Mouse (Mus musculus) cerebellum, adult 2 months (tissue): ENCODE measurements around the gene Gm10837. TPM values are rescaled to one million over a fixed set of nuclear protein-coding genes. Genes with fewer than 3 reads are reported as not detected.

Experiments used
- DNase-seq, 2 experiments: peaks; one replicate each; pipeline ENCODE4 v3.0.0; 2021
- H3K27ac ChIP-seq: fragments of 200-500 bp; 2 replicates; pipeline ENCODE4 v1.5.1; 2012; ENCODE audit warnings: low read length, control low read depth, inconsistent platforms; ENCODE audit not compliant: insufficient read depth
- H3K27me3 ChIP-seq: fragments of 200-500 bp; 2 replicates; pipeline ENCODE4 v1.6.1; 2012; ENCODE audit warnings: inconsistent platforms, mild to moderate bottlenecking, low read length, moderate library complexity; ENCODE audit not compliant: control insufficient read depth, insufficient read depth
- H3K4me1 ChIP-seq: fragments of 200-500 bp; 2 replicates; pipeline ENCODE4 v1.6.1; 2011; ENCODE audit warnings: low read length; ENCODE audit not compliant: control insufficient read depth, insufficient read depth
- H3K4me3 ChIP-seq: fragments of 200-500 bp; replicated peaks from 2 replicates; pipeline ENCODE3; 2011; ENCODE audit warnings: mild to moderate bottlenecking, low read depth, low read length, control low read depth; ENCODE audit not compliant: insufficient read depth
- CTCF ChIP-seq: fragments of 200-500 bp; IDR thresholded peaks from 2 replicates; pipeline ENCODE4 v1.5.1; 2011; ENCODE audit warnings: low read depth, mild to moderate bottlenecking, control low read depth, low read length, moderate library complexity, borderline replicate concordance; ENCODE audit not compliant: insufficient read depth
- POLR2A ChIP-seq: fragments of 200-500 bp; IDR thresholded peaks from 2 replicates; pipeline ENCODE4 v1.6.1; 2011; ENCODE audit warnings: low read length, control low read depth, borderline replicate concordance; ENCODE audit not compliant: insufficient read depth
- WGBS: fragments of 180-500 bp; shearing (Covaris S2); methylation state at CpG from one replicate; pipeline ENCODE4 v1.1.7; 2018; 5-methylcytosine and 5-hydroxymethylcytosine counted together
- polyA plus RNA-seq: library from polyadenylated mRNA; depleted of rRNA; stranded (reverse); fragments of >200 nt; gene quantifications from 2 replicates; pipeline ENCODE4 v1.2.3, GENCODE M21; 2012

Gene Gm10837
- polyA plus RNA-seq, 1 experiment, result 2.7 TPM

DNA sequence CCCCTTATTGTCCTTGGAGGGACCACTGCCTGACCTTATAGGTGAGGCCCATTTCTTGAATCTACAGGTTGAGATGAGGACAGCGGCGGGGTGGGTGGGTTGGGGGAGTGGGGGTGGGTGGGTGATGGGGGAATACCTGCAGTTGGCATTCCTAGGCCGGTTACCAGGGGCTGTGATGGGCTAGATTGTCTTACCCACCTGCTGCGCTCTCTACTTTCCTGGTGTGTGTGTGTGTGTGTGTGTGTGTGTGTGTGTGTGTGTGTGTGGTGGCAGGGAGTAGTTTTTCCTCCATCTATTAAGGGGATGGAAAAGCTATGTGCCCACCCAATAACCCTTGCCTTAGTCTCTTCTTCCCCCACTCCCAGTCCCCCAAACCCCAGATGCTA is 5.9 kb upstream of the Gm10837 start:
- Histone ChIP-seq H3K27ac (peak overlapping the region; percentile 100), H3K4me1 (no peaks in the 10 kb centered on the region), H3K4me3 (peak overlapping the region; percentile 97), H3K27me3 (no peaks in the 10 kb centered on the region)
- TF ChIP-seq CTCF, result no peak
- TF ChIP-seq POLR2A, result no peak
- WGBS, result 0% methylated on average over 4 of the region's 4 CpGs
- DNase-seq, result no peak

GRCm38 (mm10) chr14:122484844-122485551 is 5.4 kb upstream of the Gm10837 start:
- Histone ChIP-seq H3K27me3 (no peaks in the 10 kb centered on the region), H3K4me3 (peak overlapping the region; percentile 97), H3K4me1 (no peaks in the 10 kb centered on the region), H3K27ac (peak overlapping the region; percentile 100)
- TF ChIP-seq CTCF (no peak), POLR2A (0 out of 2 replicates have a peak, but pooled peaks have one; percentile 19)
- DNase-seq, result peak; percentile 74 to 76
- 1% methylated on average over 24 of the region's 24 CpGs for WGBS

DNA sequence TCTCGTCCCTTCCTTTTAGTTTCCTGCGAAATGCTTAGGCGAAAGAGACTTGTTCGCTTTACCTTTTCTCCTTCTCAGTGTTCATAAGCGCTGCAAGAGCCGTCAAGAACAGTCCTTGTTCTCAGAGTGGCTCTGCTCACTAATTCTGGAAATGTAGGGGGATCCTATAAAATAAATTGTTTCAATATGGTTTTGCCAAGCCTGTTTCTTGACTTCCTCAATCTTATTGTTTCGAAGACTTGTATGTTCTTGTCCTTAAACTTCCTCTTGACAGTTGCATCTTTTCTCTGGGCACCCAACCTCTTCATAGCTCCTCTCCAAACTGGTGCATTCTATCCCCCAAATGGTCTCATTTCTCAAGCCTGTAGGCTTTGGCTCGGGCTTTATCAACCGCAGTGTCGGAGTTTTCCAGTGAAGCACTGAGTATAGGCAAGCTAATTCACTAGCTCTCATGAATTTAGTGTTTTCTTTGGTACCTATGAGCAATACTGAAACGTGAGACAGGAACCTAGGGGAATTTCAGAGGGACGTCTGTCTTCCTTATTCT is 4.7 kb upstream of the Gm10837 start:
- no peak for TF ChIP-seq POLR2A
- TF ChIP-seq CTCF, result no peak
- H3K27me3 ChIP-seq, result no peaks in the 10 kb centered on the region

GRCm38 (mm10) chr14:122486611-122487010 is 3.8 kb upstream of the Gm10837 start:
- Histone ChIP-seq H3K4me1 (no peaks in the 10 kb centered on the region; the same call in 1 of the 2 replicates), H3K4me3 (peak overlapping the region; percentile 70), H3K27me3 (no peaks in the 10 kb centered on the region), H3K27ac (peak overlapping the region; percentile 73; the same call in 1 of the 2 replicates)
- no peak for DNase-seq
- TF ChIP-seq CTCF (no peak), POLR2A (no peak)
- WGBS, result 5% methylated on average over 1 of the region's 1 CpGs

More for the DNA sequence above, 4.7 kb upstream of the Gm10837 start:
- peak; percentile 60 to 62 for DNase-seq
- Histone ChIP-seq H3K27ac (peak overlapping the region; percentile 100), H3K4me3 (peak overlapping the region; percentile 97), H3K4me1 (no peaks in the 10 kb centered on the region)
- 4% methylated on average over 12 of the region's 12 CpGs for WGBS

DNA sequence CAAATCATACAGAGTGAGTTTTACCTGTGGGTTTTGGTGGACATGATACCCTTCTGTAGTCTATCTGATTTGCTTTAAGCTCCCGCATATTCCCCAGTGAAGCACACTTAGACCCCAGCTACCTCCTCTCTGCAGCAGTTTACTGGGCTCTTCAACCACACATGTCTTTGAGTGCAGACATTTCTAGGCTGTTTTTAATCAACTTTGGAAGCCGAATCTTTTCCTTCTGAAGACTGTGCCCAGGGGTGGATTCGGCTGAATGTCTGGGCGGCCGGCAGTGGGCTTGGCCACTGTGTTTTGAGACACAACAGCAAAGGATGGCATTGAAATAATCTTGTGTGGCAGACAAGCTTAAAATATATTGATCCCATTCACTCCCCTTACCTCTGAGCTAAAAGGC is 3.0 kb upstream of the Gm10837 start:
- H3K27me3 ChIP-seq, result no peaks in the 10 kb centered on the region
- H3K4me3 ChIP-seq, result peak overlapping the region; percentile 70
- TF ChIP-seq CTCF (no peak), POLR2A (no peak)
- peak; percentile 53 to 69 for DNase-seq
- H3K4me1 ChIP-seq, result no peaks in the 10 kb centered on the region; the same call in 1 of the 2 replicates
- WGBS, result 9% methylated on average over 5 of the region's 5 CpGs
- peak overlapping the region; percentile 100 for H3K27ac ChIP-seq

- TF ChIP-seq POLR2A (no peak), CTCF (no peak)
- no peaks in the 10 kb centered on the region for H3K27me3 ChIP-seq
- WGBS, result 2% methylated on average over 5 of the region's 5 CpGs
- H3K4me3 ChIP-seq, result peak overlapping the region; percentile 44
- DNase-seq, result peak in 1 of 2 experiments; percentile 63
- H3K4me1 ChIP-seq, result no peaks in the 10 kb centered on the region; the same call in 1 of the 2 replicates
- H3K27ac ChIP-seq, result peak overlapping the region; percentile 86; the same call in 1 of the 2 replicates
These were observed 1.3 kb upstream of the Gm10837 start for GRCm38 (mm10) chr14:122489041-122489440.

DNA sequence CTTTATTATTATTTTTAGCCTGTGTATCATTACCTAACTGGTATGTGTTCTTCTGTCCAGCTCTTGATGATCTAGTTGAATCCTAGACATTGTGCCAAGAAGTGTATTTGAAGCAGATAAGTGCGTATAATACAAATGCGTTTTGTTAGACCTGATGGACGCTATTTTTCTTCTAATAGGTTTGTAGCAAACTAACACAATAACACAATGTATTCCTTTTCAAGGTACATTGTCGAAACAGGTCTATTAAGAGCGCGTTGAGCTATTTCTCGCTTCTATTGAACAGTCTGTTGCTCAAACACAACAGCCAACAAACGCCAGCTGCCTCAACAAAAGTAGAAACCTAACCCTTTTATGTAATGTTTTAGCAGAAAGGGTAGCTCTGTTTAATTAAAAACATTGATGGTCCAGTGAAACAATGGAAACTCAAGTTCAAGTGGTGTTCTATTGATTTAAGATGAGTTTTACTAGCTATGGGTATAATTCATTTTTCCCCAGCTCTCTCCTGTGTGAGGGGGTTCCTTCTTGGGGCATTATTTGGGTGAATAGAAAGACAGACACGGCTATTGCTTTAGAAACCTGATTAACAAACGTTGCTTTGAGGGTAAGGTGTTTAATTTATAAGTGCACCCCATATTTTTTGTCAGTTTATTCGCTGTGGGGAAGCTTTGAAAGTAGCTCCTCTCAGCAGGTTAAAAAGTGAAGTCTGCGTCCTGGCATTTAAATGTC is 536 bp upstream of the Gm10837 start:
- peak overlapping the region; percentile 59 for H3K4me3 ChIP-seq
- peak overlapping the region; percentile 98 for H3K27ac ChIP-seq

GRCm38 (mm10) chr14:122491521-122491920 is 1.1 kb downstream of the Gm10837 start:
- no peak overlapping the region; the same call in 1 of the 2 replicates for H3K27ac ChIP-seq
- DNase-seq, result no peak
- no peak for TF ChIP-seq CTCF
- no peak overlapping the region for H3K4me3 ChIP-seq
- no peaks in the 10 kb centered on the region for H3K27me3 ChIP-seq
- no peaks in the 10 kb centered on the region; the same call in 1 of the 2 replicates for H3K4me1 ChIP-seq
- 63% methylated on average over 6 of the region's 6 CpGs for WGBS

More for the DNA sequence above, 536 bp upstream of the Gm10837 start:
- peak in 1 of 2 experiments; percentile 70 for DNase-seq
- H3K4me1 ChIP-seq, result no peaks in the 10 kb centered on the region; the same call in 1 of the 2 replicates
- TF ChIP-seq CTCF (no peak), POLR2A (no peak)
- WGBS, result 3% methylated on average over 12 of the region's 12 CpGs
- H3K27me3 ChIP-seq, result no peaks in the 10 kb centered on the region
